Mouse (Mus musculus) hindbrain, embryonic 13.5 days (tissue): ENCODE measurements at regions not wholly inside any gene's neighbourhood (a gene's known extent, or its start where the extent isn't known, plus 50 kb on each side); places are given as distances from the start of the nearest gene placed in this dataset.
A peak's percentile ranks its signal among the peaks of the same experiment; 100 is the strongest.

ENCODE experiments used
- ATAC-seq: fragments of 200-750 bp; cut with Nextera tagmentation; 2 replicates; pipeline ENCODE4 v1.8.0; 2017; ENCODE audit warnings: moderate TSS enrichment; ENCODE audit not compliant: low FRiP score
- H3K27ac ChIP-seq: fragments of 300-500 bp; sonication (generic); 2 replicates; pipeline ENCODE4 v1.5.1; 2015; ENCODE audit warnings: inconsistent platforms, mild to moderate bottlenecking, moderate library complexity
- H3K27me3 ChIP-seq: fragments of 300-500 bp; sonication (generic); 2 replicates; pipeline ENCODE4 v1.6.1; 2015; ENCODE audit warnings: mild to moderate bottlenecking, inconsistent platforms
- H3K36me3 ChIP-seq: fragments of 300-500 bp; sonication (generic); 2 replicates; pipeline ENCODE4 v1.6.1; 2015; ENCODE audit warnings: mild to moderate bottlenecking, inconsistent platforms
- H3K4me1 ChIP-seq: fragments of 300-500 bp; sonication (generic); replicated peaks from 2 replicates; pipeline ENCODE4 v1.6.1; 2015; ENCODE audit warnings: inconsistent platforms
- H3K4me2 ChIP-seq: fragments of 300-500 bp; sonication (generic); 2 replicates; pipeline ENCODE4 v1.6.1; 2015; ENCODE audit warnings: inconsistent platforms, mild to moderate bottlenecking, moderate library complexity
- H3K4me3 ChIP-seq: fragments of 300-500 bp; sonication (generic); 2 replicates; pipeline ENCODE4 v1.5.1; 2015; ENCODE audit warnings: mild to moderate bottlenecking, inconsistent platforms
- H3K9ac ChIP-seq: fragments of 300-500 bp; sonication (generic); 2 replicates; pipeline ENCODE4 v1.6.1; 2015; ENCODE audit warnings: mild to moderate bottlenecking, inconsistent platforms
- H3K9me3 ChIP-seq: fragments of 300-500 bp; sonication (generic); 2 replicates; pipeline ENCODE4 v1.6.1; 2016; ENCODE audit warnings: inconsistent platforms
- WGBS: fragments of 180-500 bp; shearing (Covaris S2); methylation state at CpG from one replicate; pipeline ENCODE4 v1.1.7; 2015; 5-methylcytosine and 5-hydroxymethylcytosine counted together

DNA sequence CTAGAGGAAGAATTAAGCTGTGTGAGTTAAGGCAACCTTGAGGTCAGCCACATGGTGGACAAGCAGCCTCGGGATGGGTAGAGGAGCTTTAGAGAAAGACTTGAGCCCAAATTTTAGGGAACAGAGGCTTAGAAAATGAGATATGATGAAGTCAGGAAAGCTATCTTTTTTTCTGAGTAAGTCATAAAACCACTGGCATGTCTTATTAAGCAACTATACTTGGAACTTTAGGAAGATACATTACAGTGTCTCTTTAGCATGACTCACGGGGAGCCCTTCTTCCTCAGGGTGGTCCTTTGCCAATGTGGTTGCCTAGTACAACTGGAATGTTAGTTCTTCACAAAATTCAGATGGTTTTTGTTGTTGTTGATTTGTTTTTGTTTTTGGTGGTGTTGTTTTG is 992.1 kb upstream of the Tmprss15 start:
- no peak for ATAC-seq
- WGBS: 96% methylated on average over 2 of the region's 2 CpGs

DNA sequence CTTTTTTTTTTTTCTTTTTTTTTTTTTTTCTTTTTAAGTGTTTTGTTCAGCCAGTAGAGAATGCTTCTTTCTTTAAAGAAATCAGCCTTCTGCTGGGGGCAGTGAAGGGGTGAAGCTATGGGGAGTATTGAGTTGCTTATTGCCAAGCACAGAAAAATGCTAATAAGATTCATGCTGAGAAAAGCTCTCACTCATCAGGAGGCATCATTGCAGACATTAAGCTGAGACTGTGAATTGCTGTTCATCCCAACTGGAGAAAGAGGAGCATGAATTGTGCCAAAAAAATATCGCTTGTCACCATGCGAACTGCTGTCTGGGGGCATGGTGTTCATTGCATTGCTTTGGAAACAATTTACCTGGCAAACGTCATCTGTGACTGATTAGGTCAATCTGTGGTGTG is 982.8 kb upstream of the Tmprss15 start:
- Histone ChIP-seq H3K27me3 (no peaks in the 10 kb centered on the region), H3K9me3 (no peaks in the 10 kb centered on the region), H3K4me2 (no peak overlapping the region), H3K4me3 (no peak overlapping the region), H3K27ac (no peak overlapping the region), H3K36me3 (no peaks in the 10 kb centered on the region), H3K9ac (no peak overlapping the region), H3K4me1 (no peaks in the 10 kb centered on the region)
- ATAC-seq: peak; percentile 57; the same call in 1 of the 2 replicates
- 56% methylated on average over 3 of the region's 3 CpGs for WGBS

More for the DNA sequence above, 992.1 kb upstream of the Tmprss15 start:
- no peak overlapping the region for H3K4me3 ChIP-seq
- no peaks in the 10 kb centered on the region for H3K9me3 ChIP-seq
- no peaks in the 10 kb centered on the region for H3K27me3 ChIP-seq
- H3K4me2 ChIP-seq: no peak overlapping the region
- no peaks in the 10 kb centered on the region for H3K36me3 ChIP-seq
- no peaks in the 10 kb centered on the region for H3K4me1 ChIP-seq
- no peak overlapping the region for H3K9ac ChIP-seq
- H3K27ac ChIP-seq: no peak overlapping the region
